Mouse (Mus musculus) cerebellum, postnatal 14 days (tissue): ENCODE measurements around the gene Jaml.
"Not testable (repeated sequence)": the region's sequence is repeated elsewhere in the genome, so short reads cannot be mapped to it uniquely, and the experiment has no call there.

Experiments
- DNase-seq, 2 experiments: peaks; one replicate each; pipeline ENCODE4 v3.0.0; 2021; ENCODE audit warnings: mixed read lengths in 2 of 2

Jaml gene

GRCm38 (mm10) chr9:45079011-45079410 lies at the start of gene Jaml:
TSS of gene Jaml (plus strand) at chr9:45079183.
- no peak for DNase-seq

GRCm38 (mm10) chr9:45030341-45030740 lies 48.6 kb upstream of the Jaml start:
- DNase-seq = no peak

- no peak for DNase-seq
Measured at GRCm38 (mm10) chr9:45032261-45032660, 46.7 kb upstream of the Jaml start.

GRCm38 (mm10) chr9:45034526-45034925 lies 44.5 kb upstream of the Jaml start:
- DNase-seq = no peak

GRCm38 (mm10) chr9:45037803-45038202 lies 41.2 kb upstream of the Jaml start:
- not testable (repeated sequence) for DNase-seq

- DNase-seq = no peak
Measured at GRCm38 (mm10) chr9:45039499-45039898, 39.5 kb upstream of the Jaml start, which contains the start of gene Mpzl2. TSS of gene Mpzl2 (plus strand) at chr9:45039799.

GRCm38 (mm10) chr9:45040066-45040845 lies 38.7 kb upstream of the Jaml start:
- DNase-seq = no peak

- DNase-seq = no peak
Measured at GRCm38 (mm10) chr9:45041131-45041838, 37.7 kb upstream of the Jaml start.

GRCm38 (mm10) chr9:45042056-45042720 lies 36.8 kb upstream of the Jaml start:
- no peak for DNase-seq

- no peak for DNase-seq
Measured at GRCm38 (mm10) chr9:45042947-45043346, 36.0 kb upstream of the Jaml start.

GRCm38 (mm10) chr9:45046973-45047372 lies 32.0 kb upstream of the Jaml start:
- no peak for DNase-seq

GRCm38 (mm10) chr9:45048511-45048910 lies 30.5 kb upstream of the Jaml start:
- DNase-seq = peak; percentile 37 to 49

- DNase-seq = no peak
Measured at GRCm38 (mm10) chr9:45049731-45050130, 29.3 kb upstream of the Jaml start.

GRCm38 (mm10) chr9:45050301-45050700 lies 28.7 kb upstream of the Jaml start:
- DNase-seq = no peak

- peak; percentile 94 to 97 for DNase-seq
Measured at GRCm38 (mm10) chr9:45055082-45055713, 23.8 kb upstream of the Jaml start, which contains the start of gene Mpzl3. TSS of gene Mpzl3 (plus strand) at chr9:45055186.

- DNase-seq = no peak
Measured at GRCm38 (mm10) chr9:45058304-45058940, 20.6 kb upstream of the Jaml start.

GRCm38 (mm10) chr9:45060151-45060550 lies 18.8 kb upstream of the Jaml start:
- DNase-seq = no peak

- no peak for DNase-seq
Measured at GRCm38 (mm10) chr9:45062677-45063076, 16.3 kb upstream of the Jaml start.

GRCm38 (mm10) chr9:45064421-45064820 lies 14.6 kb upstream of the Jaml start:
- no peak for DNase-seq

- DNase-seq = no peak
Measured at GRCm38 (mm10) chr9:45066735-45067134, 12.2 kb upstream of the Jaml start.

GRCm38 (mm10) chr9:45071800-45072199 lies 7.2 kb upstream of the Jaml start:
- no peak for DNase-seq

- DNase-seq = no peak
Measured at GRCm38 (mm10) chr9:45077859-45078258, 1.1 kb upstream of the Jaml start.
